Mouse (Mus musculus): Measurements from ENCODE around the gene Tma7. TPM values are rescaled to one million over a fixed set of nuclear protein-coding genes. Genes with fewer than 3 reads are reported as not detected.

Gene Tma7
- polyA plus RNA-seq, 1 experiment from 2014 or later, result 328 TPM

GRCm38 (mm10) chr9:109118106-109118505 is 35.7 kb upstream of the Tma7 start:
- H3K4me3 ChIP-seq (replicated peaks), result no peak overlapping the region
- H3K27ac ChIP-seq (replicated peaks), result no peak overlapping the region
- H3K27me3 ChIP-seq, result no peaks in the 10 kb centered on the region
- no peaks in the 10 kb centered on the region for H3K9me3 ChIP-seq (replicated peaks)
- ATAC-seq (ENCODE audit: insufficient read depth), result 0 out of 2 replicates have a peak, but pooled peaks have one; percentile 13
- no peak overlapping the region for H3K9ac ChIP-seq
- H3K4me1 ChIP-seq (replicated peaks), result 0 out of 2 replicates have a peak, but pooled peaks cover 4% of the 10 kb centered on the region
- WGBS (ENCODE audit: insufficient replicate concordance), result 51% methylated on average over 4 of the region's 4 CpGs
- H3K4me2 ChIP-seq, result no peak overlapping the region
- H3K36me3 ChIP-seq (replicated peaks), result 0 out of 2 replicates have a peak, but pooled peaks cover 8% of the 10 kb centered on the region

GRCm38 (mm10) chr9:109116205-109116604 is 33.8 kb upstream of the Tma7 start:
- ATAC-seq (ENCODE audit: insufficient read depth), result no peak
- no peak overlapping the region for H3K4me3 ChIP-seq (replicated peaks)
- WGBS (ENCODE audit: insufficient replicate concordance), result 73% methylated on average over 10 of the region's 10 CpGs

GRCm38 (mm10) chr9:109114871-109115270 is 32.5 kb upstream of the Tma7 start:
- Histone ChIP-seq H3K27me3 (no peaks in the 10 kb centered on the region), H3K4me2 (no peak overlapping the region), H3K27ac (replicated peaks) (no peak overlapping the region), H3K4me3 (replicated peaks) (no peak overlapping the region), H3K9me3 (replicated peaks) (no peaks in the 10 kb centered on the region), H3K9ac (no peak overlapping the region), H3K4me1 (replicated peaks) (0 out of 2 replicates have a peak, but pooled peaks cover 4% of the 10 kb centered on the region), H3K36me3 (replicated peaks) (peaks cover 23% of the 10 kb centered on the region; the same call in 1 of the 2 replicates)
- 66% methylated on average over 7 of the region's 7 CpGs for WGBS (ENCODE audit: insufficient replicate concordance)
- no peak for ATAC-seq (ENCODE audit: insufficient read depth)

More at GRCm38 (mm10) chr9:109116205-109116604, 33.8 kb upstream of the Tma7 start:
- Histone ChIP-seq H3K9me3 (replicated peaks) (no peaks in the 10 kb centered on the region), H3K27ac (replicated peaks) (no peak overlapping the region), H3K27me3 (no peaks in the 10 kb centered on the region), H3K36me3 (replicated peaks) (peaks cover 16% of the 10 kb centered on the region; the same call in 1 of the 2 replicates), H3K4me1 (replicated peaks) (0 out of 2 replicates have a peak, but pooled peaks cover 4% of the 10 kb centered on the region), H3K4me2 (no peak overlapping the region), H3K9ac (no peak overlapping the region)

GRCm38 (mm10) chr9:109114276-109114675 is 31.9 kb upstream of the Tma7 start:
- Histone ChIP-seq H3K36me3 (replicated peaks) (peaks cover 23% of the 10 kb centered on the region; the same call in 1 of the 2 replicates), H3K4me1 (replicated peaks) (0 out of 2 replicates have a peak, but pooled peaks cover 4% of the 10 kb centered on the region), H3K9me3 (replicated peaks) (no peaks in the 10 kb centered on the region), H3K27ac (replicated peaks) (no peak overlapping the region), H3K4me3 (replicated peaks) (no peak overlapping the region), H3K27me3 (no peaks in the 10 kb centered on the region), H3K9ac (no peak overlapping the region), H3K4me2 (no peak overlapping the region)
- WGBS (ENCODE audit: insufficient replicate concordance), result 70% methylated on average over 11 of the region's 11 CpGs
- no peak for ATAC-seq (ENCODE audit: insufficient read depth)

- H3K4me2 ChIP-seq, result no peak overlapping the region
Measured at GRCm38 (mm10) chr9:109113331-109113730, 30.9 kb upstream of the Tma7 start.

GRCm38 (mm10) chr9:109111591-109111990 is 29.2 kb upstream of the Tma7 start:
- H3K9ac ChIP-seq, result no peak overlapping the region
- H3K4me3 ChIP-seq (replicated peaks), result no peak overlapping the region
- 78% methylated on average over 9 of the region's 9 CpGs for WGBS (ENCODE audit: insufficient replicate concordance)
- no peaks in the 10 kb centered on the region for H3K27me3 ChIP-seq
- ATAC-seq (ENCODE audit: insufficient read depth), result no peak
- no peaks in the 10 kb centered on the region for H3K4me1 ChIP-seq (replicated peaks)
- no peak overlapping the region for H3K27ac ChIP-seq (replicated peaks)
- H3K9me3 ChIP-seq (replicated peaks), result no peaks in the 10 kb centered on the region
- no peak overlapping the region for H3K4me2 ChIP-seq
- peaks cover 30% of the 10 kb centered on the region for H3K36me3 ChIP-seq (replicated peaks)

More at GRCm38 (mm10) chr9:109113331-109113730, 30.9 kb upstream of the Tma7 start:
- Histone ChIP-seq H3K9ac (no peak overlapping the region), H3K36me3 (replicated peaks) (peaks cover 27% of the 10 kb centered on the region), H3K27ac (replicated peaks) (no peak overlapping the region), H3K4me1 (replicated peaks) (0 out of 2 replicates have a peak, but pooled peaks cover 4% of the 10 kb centered on the region), H3K4me3 (replicated peaks) (no peak overlapping the region), H3K9me3 (replicated peaks) (no peaks in the 10 kb centered on the region), H3K27me3 (no peaks in the 10 kb centered on the region)
- ATAC-seq (ENCODE audit: insufficient read depth), result no peak
- 56% methylated on average over 8 of the region's 8 CpGs for WGBS (ENCODE audit: insufficient replicate concordance)

GRCm38 (mm10) chr9:109111101-109111500 is 28.7 kb upstream of the Tma7 start:
- H3K4me3 ChIP-seq (replicated peaks), result no peak overlapping the region

GRCm38 (mm10) chr9:109110240-109110639 is 27.9 kb upstream of the Tma7 start:
- no peak overlapping the region for H3K9ac ChIP-seq
- peaks cover 28% of the 10 kb centered on the region for H3K36me3 ChIP-seq (replicated peaks)
- H3K9me3 ChIP-seq (replicated peaks), result no peaks in the 10 kb centered on the region
- no peak overlapping the region for H3K4me3 ChIP-seq (replicated peaks)
- no peak overlapping the region for H3K4me2 ChIP-seq
- no peak overlapping the region for H3K27ac ChIP-seq (replicated peaks)
- no peaks in the 10 kb centered on the region for H3K4me1 ChIP-seq (replicated peaks)
- WGBS (ENCODE audit: insufficient replicate concordance), result 64% methylated on average over 11 of the region's 11 CpGs
- ATAC-seq (ENCODE audit: insufficient read depth), result no peak
- H3K27me3 ChIP-seq, result no peaks in the 10 kb centered on the region

More at GRCm38 (mm10) chr9:109111101-109111500, 28.7 kb upstream of the Tma7 start:
- Histone ChIP-seq H3K4me1 (replicated peaks) (no peaks in the 10 kb centered on the region), H3K27ac (replicated peaks) (no peak overlapping the region), H3K9me3 (replicated peaks) (no peaks in the 10 kb centered on the region), H3K36me3 (replicated peaks) (peaks cover 28% of the 10 kb centered on the region), H3K27me3 (no peaks in the 10 kb centered on the region), H3K4me2 (no peak overlapping the region), H3K9ac (no peak overlapping the region)
- no peak for ATAC-seq (ENCODE audit: insufficient read depth)
- 62% methylated on average over 4 of the region's 4 CpGs for WGBS (ENCODE audit: insufficient replicate concordance)

GRCm38 (mm10) chr9:109107341-109107740 is 25.0 kb upstream of the Tma7 start:
- no peak overlapping the region for H3K4me2 ChIP-seq
- WGBS (ENCODE audit: insufficient replicate concordance), result 66% methylated on average over 5 of the region's 6 CpGs
- H3K27me3 ChIP-seq, result no peaks in the 10 kb centered on the region
- no peak for ATAC-seq (ENCODE audit: insufficient read depth)
- no peak overlapping the region for H3K9ac ChIP-seq
- H3K4me1 ChIP-seq (replicated peaks), result no peaks in the 10 kb centered on the region
- no peak overlapping the region for H3K27ac ChIP-seq (replicated peaks)
- peaks cover 24% of the 10 kb centered on the region for H3K36me3 ChIP-seq (replicated peaks)
- H3K4me3 ChIP-seq (replicated peaks), result no peak overlapping the region
- no peaks in the 10 kb centered on the region for H3K9me3 ChIP-seq (replicated peaks)

- ATAC-seq (ENCODE audit: insufficient read depth), result no peak
- 66% methylated on average over 12 of the region's 12 CpGs for WGBS (ENCODE audit: insufficient replicate concordance)
- Histone ChIP-seq H3K4me3 (replicated peaks) (no peak overlapping the region), H3K9me3 (replicated peaks) (no peaks in the 10 kb centered on the region), H3K27ac (replicated peaks) (no peak overlapping the region), H3K27me3 (no peaks in the 10 kb centered on the region), H3K4me1 (replicated peaks) (no peaks in the 10 kb centered on the region), H3K36me3 (replicated peaks) (peaks cover 13% of the 10 kb centered on the region; the same call in 1 of the 2 replicates), H3K9ac (no peak overlapping the region), H3K4me2 (no peak overlapping the region)
Measured at GRCm38 (mm10) chr9:109105648-109106047, 23.3 kb upstream of the Tma7 start.

- no peak overlapping the region for H3K27ac ChIP-seq (replicated peaks)
- H3K27me3 ChIP-seq, result no peaks in the 10 kb centered on the region
- peaks cover 11% of the 10 kb centered on the region; the same call in 1 of the 2 replicates for H3K36me3 ChIP-seq (replicated peaks)
- ATAC-seq (ENCODE audit: insufficient read depth), result no peak
- no peak overlapping the region for H3K4me2 ChIP-seq
- H3K9me3 ChIP-seq (replicated peaks), result no peaks in the 10 kb centered on the region
- no peak overlapping the region for H3K9ac ChIP-seq
- WGBS (ENCODE audit: insufficient replicate concordance), result 73% methylated on average over 12 of the region's 12 CpGs
- H3K4me1 ChIP-seq (replicated peaks), result no peaks in the 10 kb centered on the region
- no peak overlapping the region for H3K4me3 ChIP-seq (replicated peaks)
Measured at GRCm38 (mm10) chr9:109105011-109105410, 22.6 kb upstream of the Tma7 start.

GRCm38 (mm10) chr9:109104083-109104482 is 21.7 kb upstream of the Tma7 start:
- no peak overlapping the region for H3K27ac ChIP-seq (replicated peaks)
- no peaks in the 10 kb centered on the region for H3K27me3 ChIP-seq
- H3K4me2 ChIP-seq, result no peak overlapping the region
- 68% methylated on average over 9 of the region's 9 CpGs for WGBS (ENCODE audit: insufficient replicate concordance)
- H3K9me3 ChIP-seq (replicated peaks), result no peaks in the 10 kb centered on the region
- H3K9ac ChIP-seq, result no peak overlapping the region
- no peak for ATAC-seq (ENCODE audit: insufficient read depth)
- peaks cover 2% of the 10 kb centered on the region; the same call in 1 of the 2 replicates for H3K4me1 ChIP-seq (replicated peaks)
- peaks cover 11% of the 10 kb centered on the region; the same call in 1 of the 2 replicates for H3K36me3 ChIP-seq (replicated peaks)
- no peak overlapping the region for H3K4me3 ChIP-seq (replicated peaks)

Measured in liver, embryonic 15.5 days (tissue).